Mouse (Mus musculus): ENCODE measurements at regions not wholly inside any gene's neighbourhood (a gene's known extent, or its start where the extent isn't known, plus 50 kb on each side); places are given as distances from the start of the nearest gene placed in this dataset.

DNA sequence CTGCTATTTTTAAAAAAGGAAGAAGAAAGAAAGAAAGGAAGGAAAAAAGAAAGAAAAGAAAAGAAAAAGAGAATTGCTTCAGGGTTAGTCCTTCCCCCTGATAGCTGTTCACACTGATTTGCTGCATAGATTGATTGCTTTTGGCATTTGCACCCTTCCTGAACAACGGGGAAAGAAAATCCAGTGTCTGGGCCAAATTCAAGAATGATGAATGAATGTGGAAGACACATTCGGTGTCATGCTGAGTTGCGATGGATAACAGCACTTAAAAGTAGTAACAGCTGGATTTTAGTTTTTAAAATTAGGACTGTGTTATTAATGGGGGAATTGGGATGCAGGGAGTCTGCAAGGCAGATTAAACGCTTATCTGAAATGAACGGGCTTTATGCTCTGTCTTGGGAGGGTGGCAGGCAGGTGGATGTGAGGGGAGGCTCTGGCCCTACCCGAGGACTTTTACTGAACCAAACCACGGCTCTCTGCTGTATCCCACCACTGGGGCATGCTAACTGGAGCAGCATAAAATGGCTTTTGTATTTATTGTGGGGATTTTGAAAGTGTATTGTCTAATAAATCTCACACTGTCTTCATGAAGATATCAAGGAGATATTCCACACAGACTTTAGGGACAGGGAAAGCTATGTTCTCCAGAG is 114.4 kb downstream of the Lca5 start:
- H3K9me3 ChIP-seq: no peaks in the 10 kb centered on the region
- peak overlapping the region; percentile 28 for H3K4me2 ChIP-seq
- H3K27ac ChIP-seq (replicated peaks): peak overlapping the region; percentile 77
- no peak overlapping the region for H3K4me3 ChIP-seq
- peak; percentile 76 for ATAC-seq (ENCODE audit: low read depth)
- no peaks in the 10 kb centered on the region for H3K36me3 ChIP-seq
- H3K4me1 ChIP-seq (replicated peaks): peaks cover 19% of the 10 kb centered on the region
- H3K9ac ChIP-seq: no peak overlapping the region
- WGBS: 9% methylated on average over 7 of the region's 7 CpGs
- no peaks in the 10 kb centered on the region for H3K27me3 ChIP-seq

DNA sequence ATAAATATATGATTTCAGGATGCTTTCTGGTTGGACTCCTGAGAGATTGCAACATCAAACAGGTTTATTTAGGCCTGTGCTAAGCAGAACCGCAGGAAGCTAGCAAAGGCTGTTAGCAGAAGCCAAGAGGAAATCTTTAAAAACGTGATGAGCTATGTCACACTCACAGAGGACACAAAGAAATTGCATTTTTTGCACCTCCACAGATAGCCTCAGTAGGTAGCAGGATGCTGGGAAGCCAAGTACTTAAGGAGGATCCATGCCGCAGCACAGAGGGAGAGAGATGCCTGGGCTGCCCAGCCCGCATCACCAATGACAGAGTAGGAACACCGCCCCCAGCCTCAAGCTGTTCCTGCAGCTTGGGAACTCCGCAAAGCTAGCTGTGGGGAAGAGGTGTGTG is 115.0 kb downstream of the Lca5 start:
- Histone ChIP-seq H3K4me1 (replicated peaks) (peaks cover 19% of the 10 kb centered on the region), H3K9ac (0 out of 2 replicates have a peak overlapping the region, but pooled peaks have one; percentile 22), H3K27ac (replicated peaks) (peak overlapping the region; percentile 77), H3K4me3 (no peak overlapping the region), H3K4me2 (peak overlapping the region; percentile 28; the same call in 1 of the 2 replicates), H3K27me3 (no peaks in the 10 kb centered on the region), H3K9me3 (no peaks in the 10 kb centered on the region), H3K36me3 (no peaks in the 10 kb centered on the region)
- peak; percentile 87 for ATAC-seq (ENCODE audit: low read depth)
- WGBS: 16% methylated on average over 6 of the region's 6 CpGs

DNA sequence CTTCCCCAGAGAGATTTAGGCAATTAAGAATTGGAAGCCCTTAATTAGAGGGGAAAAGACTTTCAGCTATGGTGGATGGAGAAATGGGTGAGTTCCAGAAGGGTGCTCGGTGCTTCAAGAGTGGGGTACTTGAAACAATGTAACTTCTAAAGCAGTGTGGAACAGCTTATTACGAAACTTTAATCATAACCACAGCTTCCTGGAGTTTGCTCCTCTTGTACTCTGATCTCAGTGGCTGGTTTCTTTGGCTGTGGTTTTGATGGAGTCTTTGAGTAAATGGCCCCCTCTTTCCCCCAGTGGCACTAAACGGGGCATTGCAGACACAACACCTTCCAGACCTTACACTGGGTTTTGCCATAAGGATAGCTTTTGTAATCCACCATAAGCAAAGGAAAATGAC is 116.6 kb downstream of the Lca5 start:
- Histone ChIP-seq H3K36me3 (no peaks in the 10 kb centered on the region), H3K27ac (replicated peaks) (no peak overlapping the region), H3K9ac (no peak overlapping the region), H3K9me3 (no peaks in the 10 kb centered on the region), H3K27me3 (no peaks in the 10 kb centered on the region), H3K4me3 (no peak overlapping the region), H3K4me1 (replicated peaks) (peaks cover 19% of the 10 kb centered on the region), H3K4me2 (no peak overlapping the region)
- 72% methylated on average over 3 of the region's 3 CpGs for WGBS
- ATAC-seq (ENCODE audit: low read depth): no peak

DNA sequence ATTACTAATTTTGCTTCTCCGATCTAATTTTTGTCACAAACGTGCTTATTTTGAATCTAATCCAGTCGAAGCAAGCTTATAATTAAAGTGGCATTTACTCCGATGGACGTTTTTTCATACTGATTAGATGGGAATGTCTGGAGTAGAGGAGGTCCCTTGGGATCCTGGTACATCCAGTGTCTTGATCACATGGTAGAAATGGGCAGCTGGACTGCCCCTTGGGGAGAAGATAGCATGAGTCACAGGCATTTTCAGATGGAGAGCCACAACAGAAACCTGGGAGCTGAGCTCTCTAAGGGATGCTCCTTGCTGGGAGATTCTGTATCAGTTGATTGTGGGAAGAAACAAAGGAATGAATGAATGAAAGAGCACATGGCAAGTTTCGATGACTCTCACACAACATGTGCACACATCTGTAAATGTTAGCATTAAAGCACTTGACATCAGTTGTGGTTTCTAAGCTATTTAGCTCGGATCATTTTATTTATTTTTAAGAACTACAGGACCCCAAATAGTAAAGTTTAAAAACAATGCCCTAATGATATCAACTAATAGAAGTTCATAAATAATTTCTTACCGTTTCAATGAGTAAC is 117.8 kb downstream of the Lca5 start:
- Histone ChIP-seq H3K4me1 (replicated peaks) (peaks cover 19% of the 10 kb centered on the region), H3K27me3 (no peaks in the 10 kb centered on the region), H3K36me3 (no peaks in the 10 kb centered on the region), H3K4me2 (no peak overlapping the region), H3K9ac (no peak overlapping the region), H3K4me3 (no peak overlapping the region), H3K9me3 (no peaks in the 10 kb centered on the region), H3K27ac (replicated peaks) (no peak overlapping the region)
- 67% methylated on average over 8 of the region's 8 CpGs for WGBS
- no peak for ATAC-seq (ENCODE audit: low read depth)

DNA sequence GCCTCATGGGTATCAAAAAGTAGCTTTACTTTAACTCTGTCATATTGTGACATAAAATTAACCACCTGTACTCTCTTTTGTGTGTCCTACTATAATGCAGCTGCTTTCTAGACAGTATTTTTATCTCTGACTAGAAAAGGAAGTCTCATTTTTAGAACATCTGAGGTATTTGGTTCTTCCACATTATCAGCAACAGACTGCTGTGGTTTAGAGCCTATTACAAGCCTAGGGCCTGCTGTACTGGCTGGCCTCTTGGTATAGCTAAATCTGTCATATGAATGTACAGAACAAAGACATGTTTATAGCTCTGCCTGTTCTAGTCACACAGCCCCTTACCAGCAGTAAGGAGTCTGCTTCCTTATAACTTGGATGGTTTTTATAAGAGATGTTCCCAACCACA is 119.1 kb downstream of the Lca5 start:
- no peaks in the 10 kb centered on the region for H3K36me3 ChIP-seq

DNA sequence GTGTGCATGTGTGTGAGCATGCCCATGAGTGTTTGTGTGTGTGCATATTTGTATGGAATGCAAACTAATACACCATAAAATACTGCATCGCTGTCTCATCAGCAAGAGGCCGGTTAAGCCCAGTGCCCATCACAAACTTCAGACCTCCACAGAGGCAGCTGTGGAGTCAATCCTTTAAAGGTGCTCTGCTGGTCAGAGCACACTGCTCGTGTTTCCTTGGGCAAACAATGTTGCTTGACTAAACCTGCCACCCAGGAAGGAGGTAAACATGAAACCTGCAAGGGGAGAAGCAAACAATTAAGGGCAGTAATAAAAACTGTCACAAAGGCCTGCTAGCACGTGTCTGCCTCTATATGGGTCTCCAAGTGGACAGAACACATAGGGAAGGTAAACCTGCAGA is 120.1 kb downstream of the Lca5 start:
- Histone ChIP-seq H3K9ac (no peak overlapping the region), H3K36me3 (no peaks in the 10 kb centered on the region), H3K4me1 (replicated peaks) (peaks cover 16% of the 10 kb centered on the region), H3K27ac (replicated peaks) (no peak overlapping the region), H3K27me3 (no peaks in the 10 kb centered on the region), H3K4me2 (no peak overlapping the region), H3K4me3 (no peak overlapping the region), H3K9me3 (no peaks in the 10 kb centered on the region)
- WGBS: 44% methylated on average over 4 of the region's 4 CpGs
- no peak for ATAC-seq (ENCODE audit: low read depth)

More for the DNA sequence above, 119.1 kb downstream of the Lca5 start:
- Histone ChIP-seq H3K27ac (replicated peaks) (no peak overlapping the region), H3K4me2 (no peak overlapping the region), H3K9me3 (no peaks in the 10 kb centered on the region), H3K9ac (no peak overlapping the region), H3K4me1 (replicated peaks) (peaks cover 20% of the 10 kb centered on the region), H3K4me3 (no peak overlapping the region), H3K27me3 (no peaks in the 10 kb centered on the region)
- no peak for ATAC-seq (ENCODE audit: low read depth)

DNA sequence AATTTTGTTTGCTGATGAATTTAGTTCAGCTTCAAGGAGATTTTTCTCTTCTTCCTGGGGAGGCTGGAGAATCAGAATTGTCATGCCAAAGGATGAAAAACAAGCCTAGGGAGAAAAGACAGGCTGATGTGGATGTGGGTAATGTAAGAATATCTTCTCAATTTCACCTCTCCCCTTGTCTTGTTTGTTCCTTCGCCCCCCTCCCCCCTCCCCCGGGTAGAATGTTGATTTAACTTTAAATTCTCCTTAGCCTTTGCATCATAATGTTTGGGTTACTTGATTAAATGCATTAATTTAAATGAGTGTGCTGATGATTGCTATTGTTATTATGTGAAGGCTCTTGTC is 124.1 kb downstream of the Lca5 start:
- Histone ChIP-seq H3K27ac (replicated peaks) (no peak overlapping the region), H3K36me3 (no peaks in the 10 kb centered on the region), H3K4me2 (no peak overlapping the region), H3K4me3 (no peak overlapping the region), H3K9ac (no peak overlapping the region), H3K4me1 (replicated peaks) (peaks cover 9% of the 10 kb centered on the region), H3K27me3 (no peaks in the 10 kb centered on the region), H3K9me3 (no peaks in the 10 kb centered on the region)
- ATAC-seq (ENCODE audit: low read depth): no peak
- 69% methylated on average over 2 of the region's 2 CpGs for WGBS

DNA sequence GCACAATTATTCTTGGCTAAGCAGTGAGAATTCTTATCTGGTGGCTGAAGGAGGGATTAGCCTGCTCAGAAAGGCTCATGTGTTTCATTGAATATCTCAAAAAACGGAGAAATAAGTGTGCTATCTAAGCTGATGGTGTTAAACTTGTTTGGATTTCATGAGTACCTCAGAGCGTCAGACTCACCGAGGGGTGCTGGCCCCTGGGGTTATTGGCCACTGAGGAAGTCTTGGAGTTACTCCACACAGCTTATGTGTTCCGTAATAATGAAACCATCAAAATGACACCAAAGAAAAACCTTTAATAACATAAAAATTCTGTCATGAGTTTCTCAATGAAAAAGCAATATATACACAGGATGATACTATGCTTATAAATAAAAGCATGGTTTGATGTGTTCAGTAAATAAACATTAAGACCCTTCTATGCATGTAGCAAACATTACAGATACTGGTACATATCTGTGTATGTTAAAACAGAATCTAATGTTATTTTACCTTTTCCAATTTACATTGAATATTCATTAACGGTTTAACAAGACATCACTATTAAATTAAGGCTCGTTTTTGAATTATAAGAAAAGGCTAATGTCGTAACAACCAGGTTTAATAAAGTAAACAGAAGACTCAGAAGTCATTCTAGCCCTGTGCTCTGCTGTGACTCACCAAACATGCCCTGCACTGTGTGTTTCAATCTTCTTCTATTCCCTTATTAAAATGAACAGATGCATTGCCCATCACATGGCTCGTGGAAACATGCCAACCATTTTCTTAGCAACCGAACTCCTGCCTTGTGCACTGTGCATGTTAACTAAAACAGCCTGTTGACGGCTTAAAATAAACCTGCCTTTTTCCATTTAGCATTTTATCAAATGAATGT is 124.7 kb downstream of the Lca5 start:
- Histone ChIP-seq H3K9me3 (no peaks in the 10 kb centered on the region), H3K36me3 (no peaks in the 10 kb centered on the region), H3K4me2 (no peak overlapping the region), H3K4me1 (replicated peaks) (peaks cover 9% of the 10 kb centered on the region), H3K9ac (no peak overlapping the region), H3K27ac (replicated peaks) (no peak overlapping the region), H3K27me3 (no peaks in the 10 kb centered on the region), H3K4me3 (no peak overlapping the region)
- peak; percentile 77; the same call in 1 of the 2 replicates for ATAC-seq (ENCODE audit: low read depth)
- WGBS: 70% methylated on average over 10 of the region's 10 CpGs

DNA sequence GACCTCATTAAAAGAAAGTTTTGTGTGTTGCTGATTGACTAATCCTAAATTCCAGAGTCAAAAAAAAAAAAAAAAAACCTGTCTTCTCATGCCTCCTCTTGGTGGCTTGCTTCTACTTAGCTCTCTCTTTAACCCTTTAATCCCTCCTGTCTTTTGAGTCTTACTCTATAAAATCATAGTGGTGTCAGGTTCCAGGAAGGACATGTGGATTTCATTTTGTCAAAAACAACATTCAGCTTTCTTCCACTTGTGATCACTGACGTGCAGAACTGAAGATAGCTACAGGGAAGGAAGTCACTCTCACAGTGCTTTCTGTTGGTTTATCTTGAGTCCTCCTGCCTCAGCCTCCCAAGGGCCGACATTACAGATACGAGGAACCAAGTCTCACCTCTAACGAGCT is 132.2 kb downstream of the Lca5 start:
- H3K9me3 ChIP-seq: no peaks in the 10 kb centered on the region
- WGBS: 83% methylated on average over 4 of the region's 4 CpGs
- H3K27ac ChIP-seq (replicated peaks): no peak overlapping the region
- no peak overlapping the region for H3K9ac ChIP-seq
- no peak overlapping the region for H3K4me2 ChIP-seq
- ATAC-seq (ENCODE audit: low read depth): no peak
- no peaks in the 10 kb centered on the region; the same call in 1 of the 2 replicates for H3K4me1 ChIP-seq (replicated peaks)
- H3K27me3 ChIP-seq: no peaks in the 10 kb centered on the region
- no peaks in the 10 kb centered on the region for H3K36me3 ChIP-seq
- no peak overlapping the region for H3K4me3 ChIP-seq

DNA sequence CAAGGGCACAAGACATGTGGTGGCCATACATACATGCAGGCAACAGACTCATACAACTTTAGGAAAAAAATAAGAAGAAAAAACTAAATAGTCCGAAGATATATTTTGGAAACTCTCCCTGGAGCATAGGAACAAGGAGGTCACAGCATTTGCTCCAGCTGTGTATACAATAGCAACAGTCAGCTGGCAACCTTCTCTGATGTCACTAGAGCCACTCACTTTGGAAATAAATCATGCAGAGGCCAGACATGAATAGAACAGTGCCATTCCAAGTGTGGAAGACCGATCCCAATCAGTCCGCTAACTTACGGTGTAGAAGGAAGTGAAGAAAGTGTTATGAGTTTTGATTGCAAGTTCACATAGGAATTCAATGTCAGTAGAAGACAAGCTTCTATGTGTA is 132.8 kb downstream of the Lca5 start:
- H3K27me3 ChIP-seq: no peaks in the 10 kb centered on the region
- H3K4me1 ChIP-seq (replicated peaks): no peaks in the 10 kb centered on the region; the same call in 1 of the 2 replicates
- 83% methylated on average over 4 of the region's 4 CpGs for WGBS
- H3K27ac ChIP-seq (replicated peaks): no peak overlapping the region
- no peak overlapping the region for H3K9ac ChIP-seq
- no peak overlapping the region for H3K4me3 ChIP-seq
- no peak overlapping the region for H3K4me2 ChIP-seq
- no peaks in the 10 kb centered on the region for H3K36me3 ChIP-seq
- ATAC-seq (ENCODE audit: low read depth): no peak
- H3K9me3 ChIP-seq: no peaks in the 10 kb centered on the region

DNA sequence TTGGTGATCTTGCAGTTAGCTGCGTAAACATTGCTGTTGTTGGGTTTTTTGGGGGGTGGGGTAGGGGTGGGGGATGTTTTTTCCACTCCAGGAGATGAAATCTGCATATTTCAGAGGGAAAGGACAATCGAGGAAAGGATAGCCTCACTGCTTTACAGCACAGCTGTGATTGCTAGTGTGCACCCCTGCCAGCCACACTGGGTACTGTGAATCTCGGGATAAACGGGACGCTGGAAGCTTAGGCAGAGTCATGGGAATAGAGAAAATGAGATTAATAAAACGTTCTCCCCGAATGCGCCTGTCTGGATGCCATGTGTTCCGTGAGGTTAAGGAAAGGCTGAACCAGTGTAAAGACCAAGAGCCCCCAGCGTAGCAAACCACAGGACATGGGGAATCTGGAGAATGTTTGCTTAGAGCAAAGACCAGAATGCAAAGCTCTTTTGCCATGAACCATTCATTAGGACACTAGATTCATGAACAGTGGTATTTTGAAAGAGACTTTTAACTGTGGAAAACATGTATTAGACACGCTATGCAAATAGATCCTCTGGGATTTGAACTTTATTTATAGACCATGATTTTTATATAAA is 133.5 kb downstream of the Lca5 start:
- H3K4me2 ChIP-seq: 0 out of 2 replicates have a peak overlapping the region, but pooled peaks have one; percentile 7
- H3K27ac ChIP-seq (replicated peaks): no peak overlapping the region
- 62% methylated on average over 11 of the region's 11 CpGs for WGBS
- H3K4me3 ChIP-seq: no peak overlapping the region
- no peaks in the 10 kb centered on the region for H3K27me3 ChIP-seq
- no peak overlapping the region for H3K9ac ChIP-seq
- no peaks in the 10 kb centered on the region for H3K36me3 ChIP-seq
- H3K4me1 ChIP-seq (replicated peaks): peaks cover 2% of the 10 kb centered on the region; the same call in 1 of the 2 replicates
- peak; percentile 66 for ATAC-seq (ENCODE audit: low read depth)
- no peaks in the 10 kb centered on the region for H3K9me3 ChIP-seq

DNA sequence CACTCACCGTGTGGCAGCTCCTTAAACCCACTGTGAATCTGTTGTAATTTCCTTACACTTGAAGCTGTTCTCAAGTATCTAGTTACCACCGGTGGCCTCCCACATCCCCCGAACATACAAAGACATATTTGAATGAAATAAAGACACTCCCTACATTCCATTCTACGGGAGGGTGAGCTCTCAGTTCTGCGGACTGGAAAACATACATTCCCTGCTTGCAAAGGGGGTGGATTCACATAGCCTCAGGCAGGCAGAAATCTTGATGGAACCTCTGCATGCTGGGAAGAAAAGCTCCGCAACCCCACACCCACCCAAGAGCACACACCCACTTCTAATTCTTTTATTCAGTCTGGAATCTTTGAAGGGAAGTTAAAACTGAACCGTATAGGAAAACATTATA is 136.0 kb downstream of the Lca5 start:
- Histone ChIP-seq H3K9ac (no peak overlapping the region), H3K4me2 (no peak overlapping the region), H3K9me3 (no peaks in the 10 kb centered on the region), H3K27me3 (no peaks in the 10 kb centered on the region), H3K27ac (replicated peaks) (no peak overlapping the region), H3K4me3 (no peak overlapping the region), H3K4me1 (replicated peaks) (peaks cover 5% of the 10 kb centered on the region; the same call in 1 of the 2 replicates), H3K36me3 (no peaks in the 10 kb centered on the region)
- 52% methylated on average over 7 of the region's 7 CpGs for WGBS
- no peak for ATAC-seq (ENCODE audit: low read depth)
